Mouse (Mus musculus) spleen, adult 2 months (tissue): ENCODE measurements around the gene Unc50.

Experiments used
- CTCF ChIP-seq: fragments of 200-500 bp; IDR thresholded peaks from 2 replicates; pipeline ENCODE4 v1.5.1; 2011; ENCODE audit warnings: mild to moderate bottlenecking, inconsistent platforms; ENCODE audit not compliant: insufficient read depth, insufficient read length, insufficient replicate concordance; ENCODE audit errors: extremely low read depth
- POLR2A ChIP-seq: fragments of 200-500 bp; IDR thresholded peaks from 2 replicates; pipeline ENCODE4 v1.6.1; 2011; ENCODE audit warnings: low read depth, low read length, inconsistent platforms

DNA sequence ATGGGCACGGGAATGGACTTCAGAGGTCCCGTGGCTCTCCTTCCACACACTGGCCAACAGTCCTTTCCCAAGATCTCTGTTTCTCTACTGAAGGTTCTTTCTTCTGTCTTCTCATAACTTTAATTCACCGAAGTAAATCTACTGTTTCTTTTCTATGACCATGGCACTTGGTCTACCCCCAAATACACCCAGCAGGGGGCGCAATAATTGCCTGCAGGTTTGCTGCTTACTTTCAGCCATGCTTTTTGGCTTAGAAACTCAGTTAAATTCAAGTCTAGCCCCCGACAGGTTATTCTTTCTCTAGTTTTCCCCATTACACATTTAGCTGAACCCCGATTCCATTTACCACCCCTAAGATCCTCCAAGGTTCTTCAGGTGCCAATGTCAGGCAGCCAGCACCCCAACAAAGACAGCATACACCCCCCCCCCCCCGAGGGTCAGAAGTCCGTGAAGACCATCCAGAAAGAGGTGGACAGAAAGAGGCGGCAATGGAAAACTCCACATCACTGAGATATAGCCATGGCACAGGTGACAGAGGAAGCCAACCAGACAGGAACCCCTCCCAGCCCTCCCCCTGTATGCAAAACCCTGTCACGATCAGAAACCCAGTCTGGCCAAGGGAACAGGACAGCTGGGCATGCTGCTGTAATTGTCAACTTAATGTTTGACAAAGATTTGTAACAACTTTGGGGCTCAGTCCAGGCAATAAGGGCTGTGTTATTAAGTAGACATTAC, 18.6 kb downstream of the Unc50 start:
- TF ChIP-seq CTCF = peak; percentile 48; the same call in 1 of the 2 replicates
- TF ChIP-seq POLR2A = no peak
